Mouse (Mus musculus): ENCODE data around the gene Supt3. TPM values are rescaled to one million over a fixed set of nuclear protein-coding genes. Genes with fewer than 3 reads are reported as not detected.

The Supt3 gene
- total and polyA plus RNA-seq, 3 experiments = 4.7 to 16.0 (median 13.2) TPM

GRCm38 (mm10) chr17:45051971-45052370 is 275.0 kb downstream of the Supt3 start:
- 82% methylated on average over 3 of the region's 3 CpGs for WGBS
- TF ChIP-seq POLR2A (IDR thresholded peaks at IDR 0.05; ENCODE audit: insufficient read depth, low read depth, low read length) = no peak
- no peak for TF ChIP-seq CTCF (IDR thresholded peaks at IDR 0.05)
- no peak for TF ChIP-seq EP300 (IDR thresholded peaks at IDR 0.05; ENCODE audit: insufficient read depth, low read depth, low read length)
- intact Hi-C loops (cut with DNase I) = no loop called here

GRCm38 (mm10) chr17:45053371-45053770 is 276.4 kb downstream of the Supt3 start:
- Histone ChIP-seq H3K36me3 (ENCODE audit: control insufficient read depth, insufficient read depth, low read length) (no peaks in the 10 kb centered on the region), H3K27ac (no peak overlapping the region), H3K9ac (ENCODE audit: low read depth, low read length) (no peak overlapping the region), H3K4me3 (no peak overlapping the region), H3K27me3 (ENCODE audit: control insufficient read depth, insufficient read depth, low read length) (no peaks in the 10 kb centered on the region), H3K79me2 (replicated peaks; ENCODE audit: control insufficient read depth, insufficient read depth, low read length) (no peaks in the 10 kb centered on the region), H3K4me1 (ENCODE audit: control insufficient read depth, insufficient read depth, low read length) (no peaks in the 10 kb centered on the region)
- DNase-seq = no peak
- TF ChIP-seq EP300 (IDR thresholded peaks at IDR 0.05; ENCODE audit: insufficient read depth, low read depth, low read length) = no peak
- no peak for TF ChIP-seq CTCF (IDR thresholded peaks at IDR 0.05)
- TF ChIP-seq POLR2A (IDR thresholded peaks at IDR 0.05; ENCODE audit: insufficient read depth, low read depth, low read length) = no peak
- 75% methylated on average over 3 of the region's 3 CpGs for WGBS
- intact Hi-C loops (cut with DNase I) = no loop called here

More at GRCm38 (mm10) chr17:45051971-45052370, 275.0 kb downstream of the Supt3 start:
- H3K79me2 ChIP-seq (replicated peaks; ENCODE audit: control insufficient read depth, insufficient read depth, low read length) = no peaks in the 10 kb centered on the region
- H3K36me3 ChIP-seq (ENCODE audit: control insufficient read depth, insufficient read depth, low read length) = no peaks in the 10 kb centered on the region
- H3K4me1 ChIP-seq (ENCODE audit: control insufficient read depth, insufficient read depth, low read length) = no peaks in the 10 kb centered on the region
- DNase-seq = no peak
- no peak overlapping the region for H3K27ac ChIP-seq
- no peak overlapping the region for H3K4me3 ChIP-seq
- no peaks in the 10 kb centered on the region for H3K27me3 ChIP-seq (ENCODE audit: control insufficient read depth, insufficient read depth, low read length)
- H3K9ac ChIP-seq (ENCODE audit: low read depth, low read length) = no peak overlapping the region

GRCm38 (mm10) chr17:45054526-45054925 is 277.6 kb downstream of the Supt3 start:
- no peak for DNase-seq
- WGBS = 95% methylated on average over 4 of the region's 4 CpGs
- intact Hi-C loops (cut with DNase I) = no loop called here
- no peaks in the 10 kb centered on the region for H3K27me3 ChIP-seq (ENCODE audit: control insufficient read depth, insufficient read depth, low read length)
- H3K9ac ChIP-seq (ENCODE audit: low read depth, low read length) = no peak overlapping the region
- no peaks in the 10 kb centered on the region for H3K4me1 ChIP-seq (ENCODE audit: control insufficient read depth, insufficient read depth, low read length)
- H3K79me2 ChIP-seq (replicated peaks; ENCODE audit: control insufficient read depth, insufficient read depth, low read length) = no peaks in the 10 kb centered on the region
- H3K4me3 ChIP-seq = no peak overlapping the region
- H3K27ac ChIP-seq = no peak overlapping the region
- no peak for TF ChIP-seq EP300 (IDR thresholded peaks at IDR 0.05; ENCODE audit: insufficient read depth, low read depth, low read length)
- TF ChIP-seq POLR2A (IDR thresholded peaks at IDR 0.05; ENCODE audit: insufficient read depth, low read depth, low read length) = no peak
- no peak for TF ChIP-seq CTCF (IDR thresholded peaks at IDR 0.05)
- H3K36me3 ChIP-seq (ENCODE audit: control insufficient read depth, insufficient read depth, low read length) = no peaks in the 10 kb centered on the region

- Histone ChIP-seq H3K4me1 (ENCODE audit: control insufficient read depth, insufficient read depth, low read length) (no peaks in the 10 kb centered on the region), H3K9ac (ENCODE audit: low read depth, low read length) (no peak overlapping the region), H3K27ac (no peak overlapping the region), H3K27me3 (ENCODE audit: control insufficient read depth, insufficient read depth, low read length) (no peaks in the 10 kb centered on the region), H3K36me3 (ENCODE audit: control insufficient read depth, insufficient read depth, low read length) (no peaks in the 10 kb centered on the region), H3K79me2 (replicated peaks; ENCODE audit: control insufficient read depth, insufficient read depth, low read length) (no peaks in the 10 kb centered on the region), H3K4me3 (no peak overlapping the region)
- intact Hi-C loops (cut with DNase I) = no loop called here
- WGBS = 86% methylated on average over 2 of the region's 2 CpGs
- DNase-seq = no peak
- no peak for TF ChIP-seq POLR2A (IDR thresholded peaks at IDR 0.05; ENCODE audit: insufficient read depth, low read depth, low read length)
- no peak for TF ChIP-seq EP300 (IDR thresholded peaks at IDR 0.05; ENCODE audit: insufficient read depth, low read depth, low read length)
- no peak for TF ChIP-seq CTCF (IDR thresholded peaks at IDR 0.05)
These were observed 279.9 kb downstream of the Supt3 start for GRCm38 (mm10) chr17:45056894-45057293.

DNA sequence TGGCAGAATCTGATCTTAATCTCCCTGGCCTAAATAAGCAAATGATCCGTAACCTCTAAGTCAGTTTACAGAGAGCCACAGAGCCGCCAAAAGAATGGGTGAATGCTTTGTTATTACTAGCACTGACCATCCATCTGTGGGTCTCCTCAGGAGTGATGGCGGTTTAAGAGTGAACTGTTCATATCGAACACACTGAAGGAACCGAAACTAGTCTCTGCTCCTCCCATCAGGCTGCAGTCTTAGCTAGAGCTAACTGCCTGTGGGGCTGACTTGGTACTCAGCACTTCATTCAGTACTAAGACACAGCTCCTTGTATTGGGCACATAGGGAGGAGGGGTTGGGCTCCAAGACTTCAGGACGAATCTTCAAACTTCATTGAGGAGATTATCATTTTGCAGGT is 280.8 kb downstream of the Supt3 start:
- WGBS = 88% methylated on average over 6 of the region's 6 CpGs
- H3K79me2 ChIP-seq (replicated peaks; ENCODE audit: control insufficient read depth, insufficient read depth, low read length) = no peaks in the 10 kb centered on the region
- no peak for DNase-seq
- no peaks in the 10 kb centered on the region for H3K4me1 ChIP-seq (ENCODE audit: control insufficient read depth, insufficient read depth, low read length)
- H3K27me3 ChIP-seq (ENCODE audit: control insufficient read depth, insufficient read depth, low read length) = no peaks in the 10 kb centered on the region
- no peaks in the 10 kb centered on the region for H3K36me3 ChIP-seq (ENCODE audit: control insufficient read depth, insufficient read depth, low read length)
- intact Hi-C loops (cut with DNase I) = no loop called here
- H3K9ac ChIP-seq (ENCODE audit: low read depth, low read length) = no peak overlapping the region
- no peak overlapping the region for H3K27ac ChIP-seq
- H3K4me3 ChIP-seq = no peak overlapping the region
- TF ChIP-seq POLR2A (IDR thresholded peaks at IDR 0.05; ENCODE audit: insufficient read depth, low read depth, low read length) = no peak
- no peak for TF ChIP-seq CTCF (IDR thresholded peaks at IDR 0.05)
- TF ChIP-seq EP300 (IDR thresholded peaks at IDR 0.05; ENCODE audit: insufficient read depth, low read depth, low read length) = no peak

GRCm38 (mm10) chr17:45058566-45059363 is 281.8 kb downstream of the Supt3 start:
- Histone ChIP-seq H3K9ac (ENCODE audit: low read depth, low read length) (no peak overlapping the region), H3K27ac (no peak overlapping the region), H3K79me2 (replicated peaks; ENCODE audit: control insufficient read depth, insufficient read depth, low read length) (no peaks in the 10 kb centered on the region), H3K27me3 (ENCODE audit: control insufficient read depth, insufficient read depth, low read length) (no peaks in the 10 kb centered on the region), H3K4me1 (ENCODE audit: control insufficient read depth, insufficient read depth, low read length) (no peaks in the 10 kb centered on the region), H3K36me3 (ENCODE audit: control insufficient read depth, insufficient read depth, low read length) (no peaks in the 10 kb centered on the region), H3K4me3 (no peak overlapping the region)
- intact Hi-C loops (cut with DNase I) = no loop called here
- TF ChIP-seq POLR2A (IDR thresholded peaks at IDR 0.05; ENCODE audit: insufficient read depth, low read depth, low read length) (no peak), CTCF (IDR thresholded peaks at IDR 0.05) (no peak), EP300 (IDR thresholded peaks at IDR 0.05; ENCODE audit: insufficient read depth, low read depth, low read length) (no peak)
- DNase-seq = no peak
- 74% methylated on average over 6 of the region's 6 CpGs for WGBS
